Mouse (Mus musculus): ENCODE data around the gene Nprl2.

DNA sequence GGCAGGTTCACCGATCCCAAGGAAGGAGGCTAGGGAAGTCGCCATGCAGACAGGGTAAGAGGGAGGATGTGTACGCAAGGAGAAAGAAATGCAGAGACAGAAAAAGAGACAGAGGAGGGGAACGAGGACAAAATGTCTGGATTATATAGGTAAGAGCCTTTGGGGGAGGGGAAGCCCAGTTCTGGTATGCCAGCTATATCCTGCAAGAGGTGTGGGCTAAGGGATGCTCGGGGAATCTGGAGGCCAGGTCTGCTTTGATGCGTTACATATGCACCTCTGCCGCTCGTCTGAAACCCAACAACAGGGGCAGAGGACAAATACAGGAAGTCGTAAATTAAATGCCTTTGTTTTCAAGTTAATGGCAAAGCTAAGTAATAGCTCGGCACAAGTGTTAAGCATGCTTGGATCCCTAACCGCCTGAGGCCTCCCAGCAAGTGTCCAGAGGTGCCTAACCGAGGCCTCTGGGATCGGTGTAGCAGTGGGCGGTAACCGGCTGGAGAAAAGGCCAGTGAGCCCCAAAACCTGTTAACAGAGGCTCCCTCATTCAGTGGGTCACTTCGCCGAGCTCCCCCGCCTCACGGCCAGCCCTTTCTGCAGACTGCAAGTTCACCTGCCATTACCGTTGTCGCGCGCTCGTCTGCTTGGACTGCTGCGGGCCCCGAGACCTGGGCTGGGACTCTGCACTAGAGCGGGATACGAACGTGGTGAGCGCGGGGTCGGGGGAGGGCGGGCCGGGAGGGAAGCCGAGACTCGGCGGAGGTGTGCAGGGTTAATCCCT is 11.7 kb downstream of the Nprl2 start:
- TF ChIP-seq GATA1 (IDR thresholded peaks at IDR 0.05; ENCODE audit: borderline replicate concordance, low read length) (no peak), FLI1 (IDR thresholded peaks at IDR 0.05; ENCODE audit: low read length) (no peak)

Data from megakaryocyte, embryonic 14.5 days (primary cell).